Mouse (Mus musculus): Measurements from ENCODE around the gene Psme2b. TPM values are rescaled to one million over a fixed set of nuclear protein-coding genes. Genes with fewer than 3 reads are reported as not detected.
"Not testable (repeated sequence)": the region's sequence is repeated elsewhere in the genome, so short reads cannot be mapped to it uniquely, and the experiment has no call there.

Psme2b gene
- 51.6 and 64.4 TPM in 2 replicates for polyA plus RNA-seq (2012; rRNA removed)

DNA sequence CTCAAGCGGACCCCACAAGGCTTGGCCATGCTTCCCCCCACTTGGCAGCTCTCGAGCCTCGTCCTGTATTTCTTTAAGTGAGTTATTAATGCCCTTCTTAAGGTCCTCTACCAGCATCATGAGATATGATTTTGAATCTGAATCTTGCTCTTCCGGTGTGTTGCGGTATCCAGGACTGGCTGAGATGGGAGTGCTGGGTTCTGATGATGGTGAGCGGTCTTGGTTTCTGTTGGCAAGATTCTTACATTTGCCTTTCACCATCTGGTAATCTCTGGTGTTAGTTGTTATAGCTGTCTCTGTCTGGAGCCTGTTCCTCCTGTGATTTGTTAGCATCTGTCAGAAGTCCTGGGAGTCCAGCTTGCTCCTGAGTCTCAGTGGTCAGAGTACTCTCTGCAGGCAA, at the start of gene Psme2b:
Gene Psme2b (minus strand): TSS at position 101 of the 400 bp plus-strand sequence.
- DNase-seq (ENCODE audit: low read depth, low spot score), result not testable (repeated sequence)
- WGBS, result 93% methylated on average over 6 of the region's 6 CpGs

DNA sequence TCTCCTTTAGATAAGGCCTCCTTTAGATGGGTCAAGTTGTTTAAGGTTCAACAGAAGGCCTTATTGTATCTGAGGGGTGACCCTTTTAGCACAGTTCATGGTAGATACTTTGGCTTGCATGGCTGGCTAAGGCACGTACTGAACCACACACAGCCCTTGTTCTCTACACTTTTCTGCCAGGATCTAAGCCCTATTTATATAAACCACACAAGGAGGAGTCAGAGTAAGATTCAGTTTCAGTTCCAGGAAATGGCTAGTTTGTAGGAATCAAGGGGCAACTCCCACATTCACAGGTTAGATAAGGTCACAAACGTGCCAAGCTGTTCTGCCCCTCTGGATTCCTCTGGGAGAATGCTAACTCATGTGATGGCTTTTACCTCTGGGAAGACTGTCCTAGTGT, 48.0 kb upstream of the Psme2b start, which contains the start of gene Tgtp1:
Gene Tgtp1 (minus strand): TSS at position 155 of the 400 bp plus-strand sequence.
- WGBS, result 9% methylated on average over 2 of the region's 2 CpGs
- not testable (repeated sequence) for DNase-seq (ENCODE audit: low read depth, low spot score)

- WGBS, result 70% methylated on average over 10 of the region's 10 CpGs
- DNase-seq (ENCODE audit: low read depth, low spot score), result not testable (repeated sequence)
Measured at GRCm38 (mm10) chr11:48993296-48993695, 47.3 kb upstream of the Psme2b start.

GRCm38 (mm10) chr11:48991740-48992520, 45.9 kb upstream of the Psme2b start, which contains the start of gene Gm12185:
Gene Gm12185 (minus strand): TSS chr11:48992226.
- 37% methylated on average over 4 of the region's 4 CpGs for WGBS
- DNase-seq (ENCODE audit: low read depth, low spot score), result not testable (repeated sequence)

GRCm38 (mm10) chr11:48989981-48990380, 44.0 kb upstream of the Psme2b start:
- 81% methylated on average over 2 of the region's 2 CpGs for WGBS
- DNase-seq (ENCODE audit: low read depth, low spot score), result not testable (repeated sequence)

DNA sequence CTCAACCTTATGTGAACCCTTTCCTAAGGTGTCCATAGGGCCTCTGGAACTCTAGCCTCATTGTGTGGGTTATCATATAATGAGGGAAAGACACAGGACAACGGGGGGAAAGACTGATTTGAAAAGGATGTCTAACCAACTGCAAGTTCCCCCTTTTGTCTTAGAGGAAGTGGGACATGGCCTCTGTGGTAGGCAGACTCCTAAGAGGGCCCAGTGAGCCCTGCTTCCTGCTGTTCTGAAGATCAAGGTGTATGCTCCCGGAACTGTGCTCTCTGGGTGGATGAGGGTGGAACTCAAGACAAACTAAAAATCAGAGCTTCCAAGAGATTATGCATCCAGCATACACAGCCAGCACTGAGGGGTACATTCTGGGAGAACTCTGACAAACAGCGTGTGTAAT, 42.2 kb upstream of the Psme2b start:
- WGBS, result 74% methylated on average over 2 of the region's 3 CpGs
- not testable (repeated sequence) for DNase-seq (ENCODE audit: low read depth, low spot score)

- WGBS, result no CpG with 5 or more reads among the region's 3 CpGs
- not testable (repeated sequence) for DNase-seq (ENCODE audit: low read depth, low spot score)
Measured at GRCm38 (mm10) chr11:48982848-48983247, 36.9 kb upstream of the Psme2b start.

GRCm38 (mm10) chr11:48980052-48980451, 34.1 kb upstream of the Psme2b start:
- no CpG with 5 or more reads among the region's 5 CpGs for WGBS
- not testable (repeated sequence) for DNase-seq (ENCODE audit: low read depth, low spot score)

DNA sequence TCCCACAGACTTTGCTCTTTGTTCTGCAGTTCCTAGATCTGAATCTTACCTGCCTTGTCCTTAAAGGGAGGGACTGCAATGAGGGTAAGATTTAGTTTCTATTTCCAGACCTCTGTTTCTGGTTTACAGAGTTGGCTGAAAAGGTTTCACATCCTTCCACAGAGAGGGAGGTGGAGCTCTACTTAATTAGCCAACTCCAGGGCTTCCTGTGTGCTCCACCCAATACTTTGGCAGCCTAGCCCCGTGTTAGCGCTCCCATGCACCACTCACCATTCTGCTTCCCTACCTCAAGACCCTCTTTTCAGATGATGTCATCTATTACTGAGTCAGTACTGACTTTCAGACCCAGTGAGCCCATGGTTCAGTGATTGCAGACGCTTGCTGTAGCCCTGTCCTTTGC, 33.3 kb upstream of the Psme2b start, which contains the start of gene 9930111J21Rik1:
Gene 9930111J21Rik1 (minus strand): TSS at position 148 of the 400 bp plus-strand sequence.
- DNase-seq (ENCODE audit: low read depth, low spot score), result not testable (repeated sequence)
- WGBS, result no CpG with 5 or more reads among the region's 3 CpGs

- no CpG with 5 or more reads among the region's 1 CpGs for WGBS
Measured at GRCm38 (mm10) chr11:48978240-48978939, 32.4 kb upstream of the Psme2b start, which contains the start of gene Olfr56. Gene Olfr56 (plus strand): TSS chr11:48978889.

GRCm38 (mm10) chr11:48974686-48975085, 28.7 kb upstream of the Psme2b start:
- DNase-seq (ENCODE audit: low read depth, low spot score), result not testable (repeated sequence)
- no CpG with 5 or more reads among the region's 1 CpGs for WGBS

More at GRCm38 (mm10) chr11:48978240-48978939, 32.4 kb upstream of the Psme2b start, which contains the start of gene Olfr56:
- DNase-seq (ENCODE audit: low read depth, low spot score), result not testable (repeated sequence)

DNA sequence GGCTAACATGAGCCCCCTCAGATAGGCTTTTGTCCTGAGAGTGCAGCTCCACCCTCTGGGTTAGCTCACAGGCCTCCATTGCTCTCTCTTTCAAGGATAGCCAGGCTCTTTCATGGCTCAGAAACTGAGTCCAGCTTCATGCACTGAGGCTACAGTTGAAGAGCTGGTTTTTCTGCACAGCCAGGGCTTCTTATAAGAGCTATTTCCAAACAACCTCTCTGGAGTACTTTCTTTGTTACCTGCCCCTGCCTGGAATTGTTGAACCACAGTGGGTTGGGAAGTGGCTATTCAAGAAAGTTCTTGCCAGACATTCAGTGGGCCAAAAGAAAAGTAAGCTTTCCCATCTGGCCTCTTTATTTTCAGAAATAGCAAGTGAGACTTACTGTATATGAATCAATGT, 6.7 kb downstream of the Psme2b start:
- not testable (repeated sequence) for DNase-seq (ENCODE audit: low read depth, low spot score)

DNA sequence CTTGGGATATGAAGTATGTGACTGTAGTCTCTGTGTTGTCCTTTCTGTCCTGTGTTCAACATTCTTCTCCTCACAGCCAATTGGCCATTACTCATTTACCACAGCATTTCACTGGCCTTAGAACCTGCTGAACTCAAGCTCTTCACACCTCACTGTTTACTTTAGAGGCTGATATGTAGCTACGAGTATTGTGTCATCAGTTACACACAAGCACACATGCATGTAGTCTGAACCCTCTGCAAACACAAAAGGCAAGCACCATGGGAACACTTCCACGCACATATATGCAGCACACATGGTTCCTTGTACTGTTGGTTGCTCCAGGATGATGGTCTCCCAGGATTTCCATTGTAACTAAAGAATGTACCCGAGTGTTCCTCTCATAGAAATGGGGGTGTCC, 10.7 kb downstream of the Psme2b start:
- no CpG with 5 or more reads among the region's 3 CpGs for WGBS
- not testable (repeated sequence) for DNase-seq (ENCODE audit: low read depth, low spot score)

GRCm38 (mm10) chr11:48933923-48934322, 12.1 kb downstream of the Psme2b start:
- not testable (repeated sequence) for DNase-seq (ENCODE audit: low read depth, low spot score)
- WGBS, result 0% methylated on average over 1 of the region's 1 CpGs

GRCm38 (mm10) chr11:48933422-48933821, 12.6 kb downstream of the Psme2b start:
- DNase-seq (ENCODE audit: low read depth, low spot score), result not testable (repeated sequence)
- 62% methylated on average over 1 of the region's 1 CpGs for WGBS

GRCm38 (mm10) chr11:48928068-48928467, 17.9 kb downstream of the Psme2b start:
- DNase-seq (ENCODE audit: low read depth, low spot score), result not testable (repeated sequence)
- WGBS, result 89% methylated on average over 1 of the region's 1 CpGs

DNA sequence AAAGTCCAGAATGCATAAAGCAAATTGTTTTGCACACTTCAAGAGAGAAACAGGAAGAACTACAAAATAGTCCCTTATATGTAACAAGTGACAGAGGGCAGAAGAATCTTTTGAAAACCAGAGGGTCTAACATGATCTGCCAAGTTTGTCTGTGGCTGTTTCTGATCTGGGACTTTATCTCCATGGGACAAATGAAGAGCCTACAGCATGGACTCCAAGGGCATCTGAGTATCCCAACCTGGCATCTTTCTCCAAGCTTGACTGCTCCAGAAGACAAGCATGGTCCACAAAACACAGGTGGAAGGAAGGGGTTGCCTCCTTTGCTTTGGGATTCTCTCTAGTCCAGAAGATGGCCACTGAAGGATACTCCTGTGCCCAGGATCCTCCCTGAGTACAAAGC, 19.6 kb downstream of the Psme2b start:
- not testable (repeated sequence) for DNase-seq (ENCODE audit: low read depth, low spot score)

DNA sequence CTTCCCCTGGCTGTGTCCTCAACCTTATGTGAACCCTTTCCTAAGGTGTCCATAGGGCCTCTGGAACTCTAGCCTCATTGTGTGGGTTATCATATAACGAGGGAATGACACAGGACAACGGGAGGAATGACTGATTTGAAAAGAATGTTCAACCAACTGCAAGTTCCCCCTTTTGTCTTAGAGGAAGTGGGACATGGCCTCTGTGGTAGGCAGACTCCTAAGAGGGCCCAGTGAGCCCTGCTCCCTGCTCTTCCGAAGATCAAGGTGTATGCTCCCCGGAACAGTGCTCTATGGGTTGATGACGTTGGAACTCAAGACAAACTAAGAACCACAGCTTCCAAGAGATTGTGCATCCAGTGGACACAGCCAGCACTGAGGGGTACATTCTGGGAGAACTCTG, 22.2 kb downstream of the Psme2b start:
- DNase-seq (ENCODE audit: low read depth, low spot score), result not testable (repeated sequence)
- WGBS, result 83% methylated on average over 5 of the region's 5 CpGs

DNA sequence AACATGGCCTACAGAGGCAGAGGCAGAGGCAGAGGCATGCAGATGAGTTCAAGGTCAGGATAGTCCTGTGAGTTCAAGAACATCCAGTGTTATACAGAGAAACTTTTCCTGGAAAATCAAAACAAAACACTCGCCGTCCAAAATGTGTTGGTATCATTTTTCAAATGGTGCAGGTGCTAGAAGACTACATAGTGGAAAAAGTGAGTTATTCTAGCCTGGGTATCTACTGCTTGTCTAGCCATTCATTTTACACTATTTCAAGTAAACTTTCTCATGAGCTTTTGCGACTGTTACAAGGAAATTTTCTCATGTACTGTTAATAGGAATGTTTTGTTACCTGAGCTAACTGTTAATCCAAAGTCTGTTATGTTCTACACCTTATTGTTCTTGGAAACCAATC, 27.6 kb downstream of the Psme2b start:
- 67% methylated on average over 3 of the region's 3 CpGs for WGBS
- DNase-seq (ENCODE audit: low read depth, low spot score), result no peak

DNA sequence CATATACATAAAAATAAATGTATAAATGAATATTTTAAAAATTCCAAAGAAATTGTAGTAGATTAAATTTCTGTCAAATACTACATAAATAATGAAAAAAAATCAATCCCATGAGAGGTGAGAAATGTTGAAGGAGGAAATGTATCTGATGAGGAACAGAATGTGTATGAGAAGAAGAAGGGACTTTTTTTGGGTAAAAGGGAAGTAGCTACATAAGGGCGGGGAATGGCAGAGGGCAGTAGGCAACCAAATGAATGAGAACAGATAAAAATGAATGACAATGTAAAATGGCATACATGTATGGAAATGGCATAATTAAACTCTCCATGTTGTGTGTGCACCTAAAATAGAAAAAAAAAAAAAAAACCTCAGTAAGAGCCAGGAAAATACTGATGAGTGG, 32.4 kb downstream of the Psme2b start:
- no peak for DNase-seq (ENCODE audit: low read depth, low spot score)
- WGBS, result 89% methylated on average over 1 of the region's 1 CpGs

All from large intestine, adult 2 months (tissue).